Mouse (Mus musculus) layer of hippocampus, adult 8-10 months (tissue): Measurements from ENCODE around the gene Klhl8. TPM values are rescaled to one million over a fixed set of nuclear protein-coding genes. Genes with fewer than 3 reads are reported as not detected.

ENCODE experiments used
- DNase-seq, 2 experiments: peaks; one replicate each; pipeline ENCODE4 v3.0.0; 2022; ENCODE audit warnings: low spot score in 2 of 2
- total RNA-seq, 4 experiments: library from RNA; stranded (reverse); gene quantifications; 2 replicates each; pipeline ENCODE4 v1.2.4; 2022

The Klhl8 gene
- total RNA-seq, 4 experiments from 2014 or later: 28.9 to 33.5 (median 30.9) TPM

GRCm38 (mm10) chr5:103916595-103917356, 5.7 kb upstream of the Klhl8 start:
- no peak for DNase-seq

DNA sequence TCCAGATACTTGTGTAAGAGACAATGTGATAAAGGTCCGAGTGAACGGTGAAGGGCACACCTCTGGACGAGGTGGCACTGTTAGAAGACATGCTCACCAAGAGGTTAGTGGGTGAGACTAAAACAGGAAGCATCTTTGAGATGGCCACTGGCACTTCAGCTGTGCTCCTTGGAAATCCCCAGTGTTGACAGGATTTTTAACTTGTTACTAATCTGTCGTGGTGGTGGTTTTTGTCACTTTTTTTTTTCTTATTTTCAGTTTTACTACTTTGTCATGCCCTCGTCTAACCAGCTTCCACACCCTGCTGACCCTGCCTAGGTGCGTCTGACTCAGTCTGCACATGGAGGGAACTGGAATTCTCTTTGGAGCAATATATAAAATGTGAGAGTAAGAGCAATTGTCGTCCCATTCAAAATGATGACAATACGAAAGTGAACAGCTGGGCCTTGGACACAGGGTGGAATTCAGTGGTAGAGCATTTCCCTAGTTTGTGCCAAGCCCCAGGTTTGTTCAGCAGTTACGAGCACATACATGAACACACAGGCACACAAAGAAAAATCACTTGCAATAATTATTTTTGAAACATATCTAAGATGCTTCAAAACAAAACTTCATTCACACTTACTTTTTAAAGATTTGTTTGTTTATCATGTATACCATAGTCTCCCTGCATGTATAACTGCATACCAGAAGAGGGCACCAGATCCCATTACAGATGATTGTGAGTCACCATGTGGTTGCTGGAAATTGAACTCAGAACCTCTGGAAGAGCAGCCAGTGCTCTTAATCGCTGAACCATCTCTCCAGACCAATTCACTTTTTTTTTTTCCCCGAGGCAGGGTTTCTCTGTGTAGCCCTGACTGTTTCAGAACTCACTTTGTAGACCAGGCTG, 3.5 kb upstream of the Klhl8 start:
- DNase-seq: no peak

GRCm38 (mm10) chr5:103913150-103913549, 2.1 kb upstream of the Klhl8 start:
- DNase-seq: no peak

- no peak for DNase-seq
Measured at GRCm38 (mm10) chr5:103911555-103911954, 496 bp upstream of the Klhl8 start.

- no peak for DNase-seq
Measured at GRCm38 (mm10) chr5:103910156-103910555, 903 bp downstream of the Klhl8 start.

DNA sequence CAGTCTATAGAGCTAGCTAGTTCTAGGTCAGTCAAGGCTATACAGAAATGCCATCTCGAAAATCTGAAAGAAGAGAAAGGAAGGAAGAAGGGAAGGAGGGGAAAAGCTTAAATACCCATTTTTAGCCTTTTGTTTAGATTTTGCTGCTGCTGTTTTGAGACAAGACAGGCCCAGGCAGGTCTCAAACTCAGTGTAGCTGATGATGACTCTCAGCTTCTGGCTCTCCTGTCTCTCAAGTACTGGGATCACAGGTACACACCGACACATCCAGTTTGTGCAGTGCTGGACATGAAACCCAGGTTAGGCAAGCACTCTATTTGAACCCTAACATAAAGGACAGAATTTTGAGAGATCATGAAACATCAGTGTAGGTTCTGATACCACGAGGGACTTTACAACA, 1.6 kb downstream of the Klhl8 start:
- DNase-seq: no peak

GRCm38 (mm10) chr5:103908851-103909250, 2.2 kb downstream of the Klhl8 start:
- DNase-seq: no peak

DNA sequence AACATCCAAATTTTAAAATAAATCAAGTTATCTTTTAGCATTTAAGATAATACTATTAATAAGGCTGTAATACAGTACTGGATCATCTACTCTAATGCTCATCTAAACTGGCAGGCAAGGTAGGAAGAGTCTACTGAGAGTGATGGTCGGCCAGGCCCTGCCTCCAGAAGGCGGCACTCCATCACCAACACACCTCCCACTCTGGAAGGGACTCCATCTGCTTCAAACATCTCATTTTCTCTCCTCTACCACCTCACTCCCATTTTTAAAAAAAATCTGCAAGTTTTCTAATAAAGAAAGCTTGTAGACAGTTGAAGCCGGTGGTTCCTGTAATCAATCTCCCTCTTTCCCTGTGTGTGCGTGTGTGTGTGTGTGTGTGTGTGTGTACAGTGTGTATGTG, 3.2 kb downstream of the Klhl8 start:
- DNase-seq: peak; percentile 26 to 37

DNA sequence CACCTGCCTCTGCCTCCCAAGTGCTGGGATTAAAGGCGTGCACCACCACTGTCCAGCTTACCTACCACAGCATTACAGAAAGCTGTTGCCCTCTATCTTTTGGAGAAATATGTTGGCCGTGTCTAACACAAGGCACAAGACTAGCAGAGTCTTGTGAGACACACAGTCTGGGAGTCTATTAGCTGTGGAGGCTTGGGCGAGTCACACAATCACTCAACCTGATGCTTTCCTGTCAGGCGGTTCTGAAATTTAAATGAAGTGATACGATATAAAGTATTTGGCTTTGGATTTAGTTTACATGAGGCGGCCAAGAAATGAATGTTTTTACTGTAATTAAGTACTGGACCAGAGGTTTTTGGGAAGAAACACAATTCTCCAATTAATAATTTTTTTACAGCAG, 4.9 kb downstream of the Klhl8 start:
- no peak for DNase-seq

GRCm38 (mm10) chr5:103898310-103898709, 12.7 kb downstream of the Klhl8 start:
- no peak for DNase-seq

DNA sequence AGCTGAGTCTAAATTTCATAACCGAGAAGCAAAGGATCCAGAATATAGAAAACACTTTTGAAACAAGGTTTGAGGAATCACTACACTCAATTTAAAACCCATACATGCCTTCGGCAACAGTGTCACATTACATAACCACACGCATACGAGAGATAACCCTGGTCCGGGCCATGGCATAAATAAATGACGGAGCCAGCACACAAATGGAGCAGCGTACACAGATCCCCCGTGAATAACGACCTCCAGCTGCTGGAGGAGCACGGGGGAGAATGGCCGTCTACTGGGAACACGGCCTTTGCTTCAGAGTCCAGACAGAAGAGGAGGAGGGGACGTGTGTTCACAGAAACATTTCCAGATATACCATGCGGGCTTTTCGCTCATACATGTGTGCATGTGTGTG, 21.3 kb downstream of the Klhl8 start:
- no peak for DNase-seq

DNA sequence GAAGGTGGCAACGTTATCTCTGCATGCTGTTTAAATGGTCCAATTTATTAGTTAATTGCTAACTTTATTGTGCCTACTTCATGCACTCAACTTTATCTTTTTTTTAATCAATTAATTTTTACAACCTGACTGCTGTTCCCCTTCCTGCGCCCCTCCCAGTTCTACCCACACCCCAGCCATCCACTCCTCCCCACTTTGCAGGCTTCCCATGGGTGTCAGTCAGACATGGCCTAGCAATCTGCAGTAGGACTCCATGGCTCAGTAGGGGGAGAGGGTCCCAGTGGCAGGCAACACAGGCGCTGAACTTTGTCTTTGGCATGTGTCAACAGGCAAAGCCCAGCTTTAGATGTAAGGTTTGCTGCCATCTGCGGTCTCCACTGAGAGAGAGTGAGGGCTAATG, 47.3 kb downstream of the Klhl8 start:
- no peak for DNase-seq

GRCm38 (mm10) chr5:103860622-103861021, 50.4 kb downstream of the Klhl8 start:
- no peak for DNase-seq

GRCm38 (mm10) chr5:103857151-103857550, 53.9 kb downstream of the Klhl8 start:
- peak in 1 of 2 experiments; percentile 42 for DNase-seq

DNA sequence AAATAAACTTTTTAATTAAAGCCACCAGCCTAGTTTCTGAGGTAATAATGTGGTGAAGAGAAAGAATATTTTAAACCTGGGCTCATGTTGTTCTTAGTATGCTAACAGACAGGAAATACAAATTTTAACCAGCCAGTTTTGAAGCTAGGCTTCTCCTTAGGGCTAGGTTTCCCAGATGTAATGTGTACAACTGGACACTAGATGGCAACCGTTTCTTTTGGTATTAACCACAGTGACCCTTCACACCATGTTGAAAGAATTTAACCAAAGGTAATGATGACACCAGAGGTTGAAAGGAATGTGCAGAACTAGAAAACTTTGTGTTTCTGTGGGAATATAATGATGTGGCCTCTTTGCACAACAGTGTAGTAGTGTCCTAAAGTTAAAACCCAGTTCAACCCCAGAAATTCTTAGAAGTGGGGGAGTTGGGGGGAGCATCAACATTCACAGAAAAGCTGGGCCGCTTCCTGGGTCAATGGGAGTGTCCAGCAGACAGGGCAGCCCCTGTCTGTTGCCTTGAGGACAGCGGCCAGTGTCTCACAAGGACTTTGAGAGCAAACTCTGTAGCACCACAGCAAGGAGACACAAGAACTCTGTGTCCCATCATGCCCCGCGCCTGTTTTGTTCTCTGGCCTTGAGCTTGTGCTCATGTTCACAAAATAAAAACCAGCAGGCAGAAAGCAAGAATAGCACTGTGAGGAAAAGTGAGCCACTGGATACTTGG, 54.6 kb downstream of the Klhl8 start:
- no peak for DNase-seq

- DNase-seq: no peak
Measured at GRCm38 (mm10) chr5:103855483-103856211, 55.4 kb downstream of the Klhl8 start.

GRCm38 (mm10) chr5:103854807-103855194, 56.3 kb downstream of the Klhl8 start:
- DNase-seq: no peak

DNA sequence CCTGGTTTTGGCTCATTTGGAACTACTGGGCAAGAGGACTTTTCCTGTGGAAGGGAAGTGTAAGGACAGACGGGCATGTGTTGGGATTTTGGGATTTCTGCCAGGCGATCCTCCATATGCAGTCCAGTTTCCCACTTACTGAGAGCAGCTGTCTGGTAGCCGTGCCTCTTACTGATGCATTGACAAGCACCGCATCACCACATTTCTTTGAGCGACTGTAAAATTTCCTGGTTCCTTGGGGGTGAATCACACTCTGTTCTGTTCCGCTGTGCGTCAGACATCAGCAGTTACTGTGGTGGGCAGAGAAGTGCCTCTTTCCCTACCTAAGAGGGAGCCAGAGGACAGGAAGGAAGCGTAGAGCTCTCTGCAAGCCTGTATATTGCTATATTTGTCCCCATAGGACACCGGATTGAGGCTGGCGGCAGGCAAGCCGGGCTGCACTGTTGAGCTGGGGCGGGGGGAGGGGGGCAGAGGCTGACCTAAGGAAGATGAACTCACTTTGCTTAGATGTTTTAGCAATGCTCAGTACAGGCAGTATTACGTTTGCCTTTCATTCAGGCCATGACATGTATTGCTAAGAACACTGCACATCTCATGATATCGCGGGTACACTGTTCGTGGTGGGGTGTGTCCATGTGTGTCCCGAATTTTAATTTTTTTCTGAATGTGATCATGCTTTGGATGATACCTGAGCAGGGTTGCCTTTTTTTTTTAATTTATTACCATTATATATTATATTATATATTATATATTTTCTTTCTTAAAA, 56.8 kb downstream of the Klhl8 start:
- DNase-seq: peak; percentile 55 to 70

- no peak for DNase-seq
Measured at GRCm38 (mm10) chr5:103852756-103853549, 58.1 kb downstream of the Klhl8 start.

DNA sequence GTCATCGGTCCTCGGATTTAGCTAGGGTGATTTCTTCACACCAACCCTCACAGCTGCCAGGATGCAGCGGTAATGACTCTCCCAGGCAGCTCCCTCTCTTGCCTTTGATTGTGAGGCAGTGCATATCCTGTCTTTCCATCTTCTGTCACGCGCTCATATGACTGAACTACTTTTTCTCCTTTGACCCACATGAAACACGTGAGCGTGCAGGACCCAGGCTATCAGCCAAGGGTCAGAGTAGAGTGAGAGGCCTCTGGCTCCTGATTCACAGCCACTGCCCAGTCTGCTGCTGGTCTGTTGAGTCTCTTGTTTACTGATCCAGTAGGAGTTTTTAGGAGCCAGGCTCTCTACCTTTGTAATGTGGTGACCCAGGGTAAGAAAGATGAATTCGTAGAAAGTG, 62.5 kb downstream of the Klhl8 start:
- DNase-seq: no peak
